Mouse (Mus musculus) cerebellum, adult 2 months (tissue): ENCODE results near the gene Tm9sf2.

Experiments
- CTCF ChIP-seq: fragments of 200-500 bp; IDR thresholded peaks from 2 replicates; pipeline ENCODE4 v1.5.1; 2011; ENCODE audit warnings: low read depth, mild to moderate bottlenecking, control low read depth, low read length, moderate library complexity, borderline replicate concordance; ENCODE audit not compliant: insufficient read depth
- POLR2A ChIP-seq: fragments of 200-500 bp; IDR thresholded peaks from 2 replicates; pipeline ENCODE4 v1.6.1; 2011; ENCODE audit warnings: low read length, control low read depth, borderline replicate concordance; ENCODE audit not compliant: insufficient read depth

GRCm38 (mm10) chr14:122143585-122144269 is 36.9 kb downstream of the Tm9sf2 start:
- TF ChIP-seq POLR2A (no peak), CTCF (no peak)
